Mouse (Mus musculus) lung, embryonic 15.5 days (tissue): ENCODE measurements around the gene Pla2g2c. TPM values are rescaled to one million over a fixed set of nuclear protein-coding genes. Genes with fewer than 3 reads are reported as not detected.

Source experiments
- ATAC-seq: fragments of 200-750 bp; cut with Nextera tagmentation; 2 replicates; pipeline ENCODE4 v1.8.0; 2017; ENCODE audit warnings: moderate number of reproducible peaks, borderline replicate concordance; ENCODE audit not compliant: low FRiP score, low TSS enrichment; ENCODE audit errors: extremely low read depth
- H3K27ac ChIP-seq: fragments of 300-500 bp; sonication (generic); 2 replicates; pipeline ENCODE4 v1.5.1; 2015; ENCODE audit warnings: moderate library complexity, mild to moderate bottlenecking, inconsistent platforms
- H3K27me3 ChIP-seq: fragments of 300-500 bp; sonication (generic); 2 replicates; pipeline ENCODE4 v1.6.1; 2015; ENCODE audit warnings: inconsistent platforms
- H3K36me3 ChIP-seq: fragments of 300-500 bp; sonication (generic); 2 replicates; pipeline ENCODE4 v1.6.1; 2015; ENCODE audit warnings: inconsistent platforms
- H3K4me1 ChIP-seq: fragments of 300-500 bp; sonication (generic); 2 replicates; pipeline ENCODE4 v1.6.1; 2015; ENCODE audit warnings: inconsistent platforms
- H3K4me2 ChIP-seq: fragments of 300-500 bp; sonication (generic); 2 replicates; pipeline ENCODE4 v1.6.1; 2015; ENCODE audit warnings: inconsistent platforms, mild to moderate bottlenecking, moderate library complexity
- H3K4me3 ChIP-seq: fragments of 300-500 bp; sonication (generic); 2 replicates; pipeline ENCODE4 v1.5.1; 2015; ENCODE audit warnings: mild to moderate bottlenecking, inconsistent platforms
- H3K9ac ChIP-seq: fragments of 300-500 bp; sonication (generic); 2 replicates; pipeline ENCODE4 v1.6.1; 2015; ENCODE audit warnings: inconsistent platforms
- H3K9me3 ChIP-seq: fragments of 300-500 bp; sonication (generic); 2 replicates; pipeline ENCODE4 v1.6.1; 2016; ENCODE audit warnings: inconsistent platforms
- WGBS: fragments of 180-500 bp; shearing (Covaris S2); methylation state at CpG from one replicate; pipeline ENCODE4 v1.1.7; 2015; 5-methylcytosine and 5-hydroxymethylcytosine counted together
- polyA plus RNA-seq: library from polyadenylated mRNA; unstranded; fragments of >200 nt; fragmentation: Nextera tagmentation; extraction: Ambion mirVana; gene quantifications from 2 replicates; pipeline ENCODE4 v1.2.1, GENCODE M21; 2015

Gene Pla2g2c
- polyA plus RNA-seq, 1 experiment from 2014 or later = 0.30 TPM

- 87% methylated on average over 11 of the region's 11 CpGs for WGBS
- H3K27ac ChIP-seq = no peak overlapping the region
- H3K9me3 ChIP-seq = no peaks in the 10 kb centered on the region
- no peak overlapping the region for H3K9ac ChIP-seq
- H3K36me3 ChIP-seq = no peaks in the 10 kb centered on the region
- no peak overlapping the region for H3K4me2 ChIP-seq
- H3K4me3 ChIP-seq = no peak overlapping the region
- no peak for ATAC-seq
- peaks cover 3% of the 10 kb centered on the region; the same call in 1 of the 2 replicates for H3K27me3 ChIP-seq
- H3K4me1 ChIP-seq = no peaks in the 10 kb centered on the region
These were observed 14.0 kb upstream of the Pla2g2c start for GRCm38 (mm10) chr4:138710633-138711032.

- Histone ChIP-seq H3K27me3 (peaks cover 3% of the 10 kb centered on the region; the same call in 1 of the 2 replicates), H3K27ac (no peak overlapping the region), H3K9ac (no peak overlapping the region), H3K4me1 (no peaks in the 10 kb centered on the region), H3K4me3 (no peak overlapping the region), H3K36me3 (no peaks in the 10 kb centered on the region), H3K9me3 (no peaks in the 10 kb centered on the region), H3K4me2 (no peak overlapping the region)
- ATAC-seq = no peak
- 64% methylated on average over 17 of the region's 17 CpGs for WGBS
These were observed 13.4 kb upstream of the Pla2g2c start for GRCm38 (mm10) chr4:138711051-138711820.

- no peak for ATAC-seq
- Histone ChIP-seq H3K27me3 (peaks cover 3% of the 10 kb centered on the region; the same call in 1 of the 2 replicates), H3K36me3 (no peaks in the 10 kb centered on the region), H3K9ac (no peak overlapping the region), H3K27ac (no peak overlapping the region), H3K4me3 (no peak overlapping the region), H3K4me2 (no peak overlapping the region), H3K9me3 (no peaks in the 10 kb centered on the region), H3K4me1 (no peaks in the 10 kb centered on the region)
- WGBS = 71% methylated on average over 11 of the region's 11 CpGs
These were observed 12.5 kb upstream of the Pla2g2c start for GRCm38 (mm10) chr4:138712096-138712495.

GRCm38 (mm10) chr4:138712621-138713020, 12.0 kb upstream of the Pla2g2c start:
- Histone ChIP-seq H3K4me3 (no peak overlapping the region), H3K9ac (no peak overlapping the region), H3K27me3 (peaks cover 3% of the 10 kb centered on the region; the same call in 1 of the 2 replicates), H3K4me2 (no peak overlapping the region), H3K4me1 (no peaks in the 10 kb centered on the region), H3K27ac (no peak overlapping the region), H3K9me3 (no peaks in the 10 kb centered on the region), H3K36me3 (no peaks in the 10 kb centered on the region)
- 66% methylated on average over 8 of the region's 8 CpGs for WGBS
- ATAC-seq = no peak

DNA sequence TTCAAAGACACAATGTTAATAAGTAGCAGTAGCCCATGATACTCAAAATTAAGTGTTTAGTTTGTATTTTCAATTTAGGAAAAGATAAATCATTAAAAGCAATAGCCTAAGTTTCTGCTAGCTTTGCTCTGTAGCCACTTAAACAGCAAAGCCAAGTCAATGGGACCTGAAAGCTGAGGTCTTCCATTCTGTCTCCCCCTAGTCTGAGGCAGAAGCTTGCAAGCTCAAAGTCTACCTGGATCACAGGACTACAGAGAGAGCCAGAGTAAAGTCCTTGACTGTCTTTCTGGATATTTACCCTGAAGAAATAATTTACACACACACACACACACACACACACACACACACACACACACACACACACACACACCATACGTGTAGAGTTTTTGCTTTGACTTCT, 10.4 kb upstream of the Pla2g2c start:
- no peaks in the 10 kb centered on the region for H3K4me1 ChIP-seq
- no peak overlapping the region for H3K9ac ChIP-seq
- no peaks in the 10 kb centered on the region for H3K9me3 ChIP-seq
- no peak overlapping the region for H3K27ac ChIP-seq
- peaks cover 3% of the 10 kb centered on the region; the same call in 1 of the 2 replicates for H3K27me3 ChIP-seq
- no peaks in the 10 kb centered on the region for H3K36me3 ChIP-seq
- no peak overlapping the region for H3K4me2 ChIP-seq
- 63% methylated on average over 1 of the region's 1 CpGs for WGBS
- H3K4me3 ChIP-seq = no peak overlapping the region
- no peak for ATAC-seq

DNA sequence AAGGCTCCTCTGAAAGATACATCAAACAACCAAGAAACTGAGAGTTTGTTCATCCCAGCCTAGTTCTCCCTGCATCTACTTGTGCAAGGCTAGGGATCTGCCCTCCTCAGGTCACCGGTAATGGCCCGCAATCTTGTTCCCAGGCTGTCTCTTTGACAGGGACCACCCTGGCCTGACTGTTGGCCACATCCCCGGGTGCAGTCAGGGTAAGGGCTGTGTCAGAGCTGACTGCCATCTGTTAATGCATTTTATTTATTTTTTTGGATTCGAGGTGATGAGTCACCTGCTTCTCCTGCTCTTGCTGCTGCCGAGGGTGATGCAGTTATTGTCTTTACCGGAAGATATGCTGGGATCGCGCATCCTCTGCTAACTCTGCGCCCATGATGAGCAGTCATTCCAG, 7.9 kb upstream of the Pla2g2c start:
- no peaks in the 10 kb centered on the region for H3K9me3 ChIP-seq
- no peaks in the 10 kb centered on the region for H3K4me1 ChIP-seq
- H3K27ac ChIP-seq = no peak overlapping the region
- 65% methylated on average over 9 of the region's 9 CpGs for WGBS
- no peak overlapping the region for H3K4me2 ChIP-seq
- H3K4me3 ChIP-seq = no peak overlapping the region
- 0 out of 2 replicates have a peak, but pooled peaks cover 5% of the 10 kb centered on the region for H3K27me3 ChIP-seq
- H3K36me3 ChIP-seq = no peaks in the 10 kb centered on the region
- no peak overlapping the region for H3K9ac ChIP-seq
- no peak for ATAC-seq

DNA sequence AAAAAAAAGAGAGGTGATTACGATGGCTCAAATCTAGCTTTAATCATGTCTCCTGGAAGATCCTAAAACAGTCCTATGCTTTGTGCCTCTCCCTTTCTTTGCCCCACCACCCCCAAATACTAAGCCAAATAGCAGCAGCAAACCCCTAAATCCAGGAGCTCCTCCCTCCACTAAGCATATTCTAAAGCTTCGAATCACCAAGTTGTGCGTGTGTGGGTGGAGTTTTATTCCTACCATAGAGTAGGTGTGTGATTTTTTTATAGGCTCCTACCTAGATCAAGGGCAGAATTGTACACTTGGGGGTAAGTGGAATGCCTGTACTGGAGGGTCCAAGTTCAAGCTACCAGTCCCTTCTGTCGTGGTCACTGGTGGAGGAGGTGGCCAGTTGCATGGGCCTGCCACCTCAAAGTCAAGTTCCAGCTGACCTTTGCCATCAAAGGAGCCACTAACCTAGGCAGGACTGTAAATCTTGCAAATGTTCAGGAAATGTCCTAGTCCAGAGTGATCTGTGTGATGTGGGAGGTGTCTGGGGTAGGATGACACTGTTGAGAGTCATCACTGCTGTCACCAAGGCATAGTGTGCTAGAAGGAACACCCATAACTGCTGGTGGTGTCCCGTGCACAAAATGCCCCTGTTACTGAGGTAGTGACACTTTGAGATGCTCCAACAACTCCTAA, 5.9 kb upstream of the Pla2g2c start:
- Histone ChIP-seq H3K9me3 (no peaks in the 10 kb centered on the region), H3K27ac (no peak overlapping the region), H3K9ac (no peak overlapping the region), H3K36me3 (no peaks in the 10 kb centered on the region), H3K4me3 (no peak overlapping the region), H3K27me3 (peaks cover 14% of the 10 kb centered on the region; the same call in 1 of the 2 replicates), H3K4me1 (peaks cover under 1% of the 10 kb centered on the region; the same call in 1 of the 2 replicates), H3K4me2 (no peak overlapping the region)
- no peak for ATAC-seq
- WGBS = 67% methylated on average over 5 of the region's 5 CpGs

GRCm38 (mm10) chr4:138719264-138719596, 5.4 kb upstream of the Pla2g2c start:
- H3K9me3 ChIP-seq = no peaks in the 10 kb centered on the region
- H3K27ac ChIP-seq = no peak overlapping the region
- no peak for ATAC-seq
- WGBS = 89% methylated on average over 5 of the region's 5 CpGs
- H3K36me3 ChIP-seq = no peaks in the 10 kb centered on the region
- H3K4me3 ChIP-seq = no peak overlapping the region
- H3K27me3 ChIP-seq = peaks cover 14% of the 10 kb centered on the region; the same call in 1 of the 2 replicates
- H3K9ac ChIP-seq = no peak overlapping the region
- peaks cover 5% of the 10 kb centered on the region for H3K4me1 ChIP-seq
- H3K4me2 ChIP-seq = no peak overlapping the region

GRCm38 (mm10) chr4:138723493-138724281, 905 bp upstream of the Pla2g2c start:
- no peak overlapping the region for H3K9ac ChIP-seq
- 42% methylated on average over 15 of the region's 15 CpGs for WGBS
- H3K4me2 ChIP-seq = no peak overlapping the region
- ATAC-seq = no peak
- H3K27ac ChIP-seq = no peak overlapping the region
- no peaks in the 10 kb centered on the region for H3K9me3 ChIP-seq
- H3K4me3 ChIP-seq = no peak overlapping the region
- H3K36me3 ChIP-seq = no peaks in the 10 kb centered on the region
- H3K27me3 ChIP-seq = peaks cover 14% of the 10 kb centered on the region; the same call in 1 of the 2 replicates
- H3K4me1 ChIP-seq = peaks cover 40% of the 10 kb centered on the region

DNA sequence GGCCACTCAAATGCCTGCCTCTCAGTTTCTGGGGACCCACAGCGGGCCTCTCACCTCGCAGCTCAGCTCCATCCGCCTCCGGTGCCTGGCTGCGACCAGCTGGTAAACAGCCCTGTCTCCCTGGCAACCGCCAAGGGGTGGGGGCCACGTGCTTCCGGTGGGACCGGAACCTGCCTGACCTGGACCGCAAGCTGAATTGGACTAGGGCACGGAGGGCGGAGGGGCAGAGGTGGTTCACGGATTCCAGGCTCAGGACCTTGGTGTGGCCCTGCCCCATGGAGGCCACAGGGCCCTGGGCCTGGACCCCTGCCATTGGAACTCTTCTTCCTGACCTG, 502 bp downstream of the Pla2g2c start:
- peaks cover 51% of the 10 kb centered on the region for H3K4me1 ChIP-seq
- H3K4me3 ChIP-seq = peak overlapping the region; percentile 26
- ATAC-seq = peak; percentile 35; the same call in 1 of the 2 replicates
- H3K27ac ChIP-seq = peak overlapping the region; percentile 51
- H3K9ac ChIP-seq = peak overlapping the region; percentile 23; the same call in 1 of the 2 replicates
- H3K36me3 ChIP-seq = no peaks in the 10 kb centered on the region
- no peaks in the 10 kb centered on the region for H3K9me3 ChIP-seq
- 4% methylated on average over 13 of the region's 13 CpGs for WGBS
- H3K27me3 ChIP-seq = peaks cover 14% of the 10 kb centered on the region; the same call in 1 of the 2 replicates
- peak overlapping the region; percentile 54 for H3K4me2 ChIP-seq

DNA sequence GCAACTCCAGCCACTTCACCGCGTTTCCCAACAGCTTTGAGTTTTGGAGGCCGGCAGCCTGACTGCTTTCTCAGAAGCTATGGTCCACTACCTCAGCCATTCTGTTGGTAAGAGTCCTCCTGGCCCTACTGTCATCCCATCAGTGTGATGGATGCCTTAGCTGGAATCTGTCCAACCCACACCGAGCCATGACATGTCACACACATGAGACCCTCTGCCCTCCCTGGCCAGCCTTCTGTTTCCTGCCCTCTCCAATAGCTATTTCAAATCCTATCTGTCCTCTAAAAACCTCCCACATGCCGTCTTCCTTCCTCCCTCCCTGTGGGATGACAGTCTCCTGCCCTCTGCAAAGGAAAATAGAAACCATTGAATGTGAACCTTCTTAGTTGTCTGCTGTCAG, 1.2 kb downstream of the Pla2g2c start:
- Histone ChIP-seq H3K4me1 (peaks cover 51% of the 10 kb centered on the region), H3K27me3 (peaks cover 14% of the 10 kb centered on the region; the same call in 1 of the 2 replicates), H3K4me2 (no peak overlapping the region), H3K9ac (no peak overlapping the region), H3K9me3 (no peaks in the 10 kb centered on the region), H3K27ac (peak overlapping the region; percentile 51), H3K4me3 (no peak overlapping the region), H3K36me3 (no peaks in the 10 kb centered on the region)
- ATAC-seq = no peak
- WGBS = 57% methylated on average over 5 of the region's 5 CpGs
